Mouse (Mus musculus): ENCODE measurements around the gene Sdc1. TPM values are rescaled to one million over a fixed set of nuclear protein-coding genes. Genes with fewer than 3 reads are reported as not detected.

Sdc1 gene
- polyA plus RNA-seq, 1 experiment: 4.5 TPM

DNA sequence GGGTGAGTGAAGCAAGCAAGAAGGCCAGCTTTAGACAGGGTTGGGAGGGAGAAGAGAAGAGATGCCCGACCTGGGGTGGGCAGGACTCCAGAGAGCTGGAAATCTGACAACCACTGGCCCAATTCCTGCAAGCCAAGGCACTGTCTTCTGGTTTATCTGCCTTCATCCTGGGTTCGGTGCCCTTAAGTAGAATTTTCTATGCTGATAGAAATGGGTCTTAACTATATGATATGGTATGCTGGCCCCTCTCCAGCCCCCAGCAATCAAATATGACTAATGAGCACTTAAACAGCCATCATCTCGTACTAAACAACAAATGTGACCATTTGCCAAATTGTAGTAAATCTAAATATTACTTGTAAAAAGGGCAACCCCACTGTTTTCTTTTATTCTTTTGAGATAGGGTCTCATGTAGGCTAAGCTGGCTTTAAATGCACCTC lies 47.1 kb downstream of the Sdc1 start:
- DNase-seq (ENCODE audit: extremely low spot score in 1 of 2, low spot score in 1 of 2): no peak

DNA sequence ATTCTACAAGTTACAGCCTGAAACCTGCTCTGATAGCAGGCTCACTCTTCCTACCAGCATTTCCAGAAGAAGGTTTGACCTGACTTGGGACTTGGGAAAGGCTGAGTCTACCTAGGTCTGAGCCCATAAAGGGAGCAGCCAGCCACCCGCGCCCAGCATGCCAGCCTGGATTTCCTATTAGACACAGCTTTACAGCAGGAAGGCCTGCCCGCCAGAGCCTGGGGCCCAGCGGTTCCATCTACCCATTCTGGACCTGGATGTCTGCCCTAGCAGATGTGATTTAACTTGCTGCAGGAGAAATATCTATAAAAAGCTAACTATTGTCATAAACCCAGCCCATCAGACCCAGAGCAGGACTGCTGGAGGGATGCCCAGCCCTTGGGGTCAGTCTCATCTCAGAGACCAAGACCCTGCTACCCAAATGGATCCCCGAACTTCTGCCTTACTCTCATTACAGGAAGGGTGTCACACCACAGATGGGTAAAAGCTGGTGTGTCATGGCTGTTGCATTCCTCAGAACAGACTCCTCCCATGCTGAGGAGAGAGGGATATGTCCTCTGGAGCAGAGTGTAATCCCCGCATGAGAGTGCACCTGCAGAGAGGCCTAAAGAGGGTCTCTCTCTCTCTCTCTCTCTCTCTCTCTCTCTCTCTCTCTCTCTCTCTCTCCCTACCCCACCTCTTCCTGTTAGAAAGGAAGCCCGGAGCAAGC lies 54.0 kb downstream of the Sdc1 start:
- DNase-seq (ENCODE audit: extremely low spot score in 1 of 2, low spot score in 1 of 2): no peak

DNA sequence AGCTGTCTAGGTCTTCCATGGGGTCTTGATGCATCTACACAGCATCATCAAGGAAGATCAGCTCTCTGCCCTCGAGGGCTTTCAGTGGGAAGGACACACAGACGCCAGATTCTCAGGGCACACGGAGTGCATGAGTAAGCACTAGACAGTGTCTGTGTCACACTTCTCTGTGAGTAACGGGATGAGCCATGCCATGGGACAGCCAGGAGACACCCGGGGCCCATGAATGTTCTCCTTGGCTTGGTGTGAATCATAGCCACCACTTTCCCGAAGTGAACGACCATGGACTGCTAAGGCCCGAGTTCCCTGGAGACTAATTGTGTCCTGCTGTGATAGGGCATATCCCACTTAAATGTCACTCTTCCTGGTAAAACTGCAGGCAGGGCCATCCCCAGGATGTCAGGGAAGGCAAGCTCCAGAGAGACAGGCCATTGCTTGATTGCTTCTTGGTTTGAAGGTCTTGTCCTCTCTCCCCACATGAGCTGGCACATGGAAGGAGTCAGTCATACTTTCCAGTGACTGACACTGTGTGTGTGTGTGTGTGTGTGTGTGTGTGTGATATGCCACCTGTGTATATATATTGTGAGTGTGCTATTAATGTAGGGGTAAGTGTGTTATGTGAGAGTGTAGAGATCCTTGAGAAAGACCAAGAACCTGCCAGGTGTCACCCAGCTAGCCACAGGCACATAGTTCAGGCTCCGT lies 56.0 kb downstream of the Sdc1 start:
- DNase-seq (ENCODE audit: extremely low spot score in 1 of 2, low spot score in 1 of 2): no peak

DNA sequence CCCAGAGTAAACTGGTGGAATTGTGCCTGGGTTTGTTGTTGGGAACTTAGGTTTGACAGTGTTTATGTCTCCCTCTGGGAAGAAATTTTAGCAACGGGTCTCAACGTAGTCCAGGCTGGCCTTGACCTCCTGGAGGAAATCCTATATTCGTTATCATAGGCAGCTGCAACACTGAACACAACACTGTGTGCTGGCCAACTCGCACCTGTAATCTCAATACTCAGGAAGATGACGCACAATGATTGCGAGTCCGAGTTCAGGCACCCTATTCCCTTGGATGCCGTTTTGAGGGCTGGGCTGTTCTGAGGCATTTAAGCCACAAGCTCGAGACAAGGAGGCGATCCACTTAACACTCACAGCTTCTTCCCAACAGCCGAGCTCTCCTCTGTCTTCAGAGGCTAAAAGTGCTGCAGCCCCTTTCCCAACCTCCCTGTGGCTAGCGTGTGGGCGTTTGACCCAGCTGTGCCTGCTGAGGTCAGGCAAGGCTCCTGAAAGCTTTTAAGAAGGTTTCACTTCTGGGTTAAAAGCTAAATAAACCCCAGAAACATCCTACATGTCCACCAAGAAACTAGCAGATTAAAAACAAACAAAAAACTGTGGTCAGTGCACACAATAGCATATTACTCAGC lies 58.0 kb downstream of the Sdc1 start:
- DNase-seq (ENCODE audit: extremely low spot score in 1 of 2, low spot score in 1 of 2): no peak

DNA sequence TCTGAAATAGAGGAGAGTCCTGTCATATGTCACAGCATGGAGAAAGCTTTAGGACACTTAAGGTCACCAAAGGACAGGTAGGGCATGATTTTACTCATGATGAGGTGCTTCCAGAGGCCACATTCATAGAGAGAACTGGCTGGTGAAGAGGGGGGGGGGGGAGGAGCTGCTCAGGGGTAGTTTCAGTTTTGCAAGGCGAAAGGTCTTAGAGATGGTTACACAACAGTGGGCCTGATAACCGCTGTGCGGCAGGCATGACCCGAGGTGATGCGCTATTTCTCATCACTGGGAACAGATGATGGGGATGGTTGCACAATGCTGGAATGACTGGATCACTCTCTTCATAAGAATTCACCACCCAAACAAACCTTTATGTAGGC lies 58.5 kb downstream of the Sdc1 start:
- no peak for DNase-seq (ENCODE audit: extremely low spot score in 1 of 2, low spot score in 1 of 2)

DNA sequence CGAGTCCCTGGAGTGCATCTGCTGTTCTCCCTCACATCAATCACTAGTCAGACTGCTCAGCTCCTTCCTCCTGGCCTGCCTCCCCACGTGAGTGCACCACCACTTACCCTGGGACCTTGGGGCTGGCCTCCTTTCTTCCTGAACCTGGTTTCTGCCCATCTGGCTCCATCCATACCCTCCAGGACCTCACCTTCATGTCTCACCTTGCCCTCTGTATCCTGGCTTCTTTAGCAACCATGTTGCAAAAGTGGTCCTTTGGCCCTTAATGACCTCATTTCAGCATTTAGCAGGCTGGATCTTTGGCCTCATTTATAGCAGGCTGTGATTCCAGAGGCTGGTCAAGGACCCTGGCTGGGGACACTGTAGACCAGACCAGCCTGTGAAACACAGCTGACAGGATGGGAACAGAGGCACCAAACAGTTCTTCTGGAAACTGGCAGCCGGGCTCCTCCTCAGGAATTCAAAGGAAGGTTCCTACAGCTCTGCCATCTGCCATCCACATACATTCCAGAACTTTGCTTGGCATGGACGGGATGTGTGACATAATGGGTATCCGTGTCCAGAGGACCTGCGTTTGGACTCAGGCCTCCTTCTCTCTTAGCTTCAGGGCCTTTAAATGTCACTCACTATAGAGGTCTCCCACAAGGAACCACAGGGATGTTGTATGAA lies 60.0 kb downstream of the Sdc1 start:
- no peak for DNase-seq (ENCODE audit: extremely low spot score in 1 of 2, low spot score in 1 of 2)

DNA sequence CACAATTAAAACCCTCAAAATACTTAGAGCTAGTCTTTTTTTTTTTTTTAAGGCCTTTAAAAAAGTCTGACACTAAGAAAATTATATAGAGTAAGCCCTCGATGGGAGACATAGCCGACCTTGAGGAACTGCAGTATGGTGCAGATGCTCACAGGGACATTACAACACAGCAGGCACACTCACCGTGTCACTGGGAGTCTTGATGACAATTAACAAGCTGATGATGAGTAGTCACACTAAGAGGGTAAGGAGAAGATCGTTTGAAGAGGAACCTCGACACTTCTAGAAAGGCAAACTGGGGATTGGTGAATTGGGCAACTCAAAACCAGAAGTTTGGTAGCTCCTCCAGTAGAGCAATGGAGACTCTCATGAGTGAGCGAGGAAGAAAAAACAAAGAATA lies 60.6 kb downstream of the Sdc1 start:
- DNase-seq (ENCODE audit: extremely low spot score in 1 of 2, low spot score in 1 of 2): no peak

DNA sequence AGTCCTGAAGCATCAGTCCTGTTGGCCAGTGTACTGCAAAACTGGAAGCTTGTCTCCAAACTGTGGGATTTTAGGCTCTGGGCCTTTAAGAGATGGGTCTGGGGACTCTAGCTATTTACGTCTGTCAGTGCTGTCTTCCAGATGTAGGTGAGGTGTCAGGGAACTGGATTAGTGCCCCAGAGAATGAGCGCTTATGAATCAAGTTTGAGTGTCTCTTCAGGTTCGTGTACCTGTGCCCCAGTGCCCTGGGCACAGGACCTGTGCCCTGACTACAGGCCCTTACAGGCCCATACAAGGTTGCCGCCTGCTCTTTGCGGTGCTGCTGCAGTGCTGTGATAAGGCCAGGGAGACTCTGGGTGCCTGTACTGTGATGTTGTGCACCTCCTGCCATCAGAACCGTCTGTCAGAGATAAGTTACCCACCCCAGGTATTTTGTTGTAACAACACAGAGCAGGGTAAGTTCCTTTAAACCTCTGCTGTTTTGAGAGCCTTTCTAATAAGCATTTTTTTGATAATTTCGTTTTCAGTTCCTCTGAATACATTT lies 69.7 kb downstream of the Sdc1 start:
- DNase-seq (ENCODE audit: extremely low spot score in 1 of 2, low spot score in 1 of 2): no peak

DNA sequence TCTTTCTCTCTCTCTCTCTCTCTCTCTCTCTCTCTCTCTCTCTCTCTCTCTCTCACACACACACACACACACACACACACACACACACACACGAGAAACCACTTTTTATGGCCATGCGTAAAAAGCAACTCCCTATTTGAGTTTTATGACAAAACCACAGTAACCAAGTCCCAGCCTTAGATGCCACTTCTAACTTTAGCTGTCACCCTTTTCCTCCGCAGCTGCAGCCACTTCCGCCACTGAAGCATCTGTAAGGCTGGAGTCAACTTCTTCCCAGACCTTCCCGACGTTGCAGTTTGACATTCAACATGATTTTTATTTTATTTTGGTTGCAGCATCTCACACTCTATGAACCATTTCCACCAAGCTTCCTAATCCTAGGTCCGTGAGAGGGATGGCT lies 71.6 kb downstream of the Sdc1 start:
- no peak for DNase-seq (ENCODE audit: extremely low spot score in 1 of 2, low spot score in 1 of 2)

Other genes with a start within 250 kb of the Sdc1 start
- gene Slc7a15, start 172.3 kb upstream of the Sdc1 start, polyA plus RNA-seq (2012; rRNA removed): not detected in 2 replicates
- 81.4 and 89.6 TPM in 2 replicates for gene Pum2, start 97.2 kb upstream of the Sdc1 start, polyA plus RNA-seq (2012; rRNA removed)
- gene Laptm4a, start 150.3 kb downstream of the Sdc1 start, polyA plus RNA-seq (2012; rRNA removed): 229 and 243 TPM in 2 replicates
- 0.08 TPM in 2 replicates for gene Matn3, start 176.6 kb downstream of the Sdc1 start, polyA plus RNA-seq (2012; rRNA removed)
- gene Wdr35, start 202.6 kb downstream of the Sdc1 start, polyA plus RNA-seq (2012; rRNA removed): 19.1 and 23.5 TPM in 2 replicates